Mouse (Mus musculus) NIH3T3 (cell line): ENCODE measurements at regions not wholly inside any gene's neighbourhood (a gene's known extent, or its start where the extent isn't known, plus 50 kb on each side); places are given as distances from the start of the nearest gene placed in this dataset.

Experiments
- DNase-seq: peaks from one replicate; pipeline ENCODE4 v3.0.0-alpha.2; 2012; ENCODE audit warnings: low read depth

- DNase-seq: no peak
Observed at GRCm38 (mm10) chr17:89592826-89593225, 317.4 kb downstream of the Gm10184 start.

GRCm38 (mm10) chr17:89559506-89559905 is 350.7 kb downstream of the Gm10184 start:
- peak; percentile 1 for DNase-seq

- DNase-seq: no peak
Observed at GRCm38 (mm10) chr17:89554754-89555153, 354.3 kb upstream of the Fshr start.

- DNase-seq: no peak
Observed at GRCm38 (mm10) chr17:89553597-89553996, 353.1 kb upstream of the Fshr start.

- DNase-seq: no peak
Observed at GRCm38 (mm10) chr17:89550758-89551157, 350.3 kb upstream of the Fshr start.

- DNase-seq: no peak
Observed at GRCm38 (mm10) chr17:89521912-89522311, 321.4 kb upstream of the Fshr start.

GRCm38 (mm10) chr17:89519413-89519812 is 318.9 kb upstream of the Fshr start:
- no peak for DNase-seq

GRCm38 (mm10) chr17:89505288-89505687 is 304.8 kb upstream of the Fshr start:
- no peak for DNase-seq

GRCm38 (mm10) chr17:89493547-89493946 is 293.1 kb upstream of the Fshr start:
- no peak for DNase-seq

- no peak for DNase-seq
Observed at GRCm38 (mm10) chr17:89466486-89466885, 266.0 kb upstream of the Fshr start.

GRCm38 (mm10) chr17:89465883-89466282 is 265.4 kb upstream of the Fshr start:
- DNase-seq: no peak

GRCm38 (mm10) chr17:89460438-89460837 is 260.0 kb upstream of the Fshr start:
- no peak for DNase-seq

GRCm38 (mm10) chr17:89454301-89454700 is 253.8 kb upstream of the Fshr start:
- peak; percentile 30 for DNase-seq

GRCm38 (mm10) chr17:89450724-89451123 is 250.2 kb upstream of the Fshr start:
- DNase-seq: peak; percentile 91

- no peak for DNase-seq
Observed at GRCm38 (mm10) chr17:89449391-89449790, 248.9 kb upstream of the Fshr start.

- no peak for DNase-seq
Observed at GRCm38 (mm10) chr17:89434288-89434687, 233.8 kb upstream of the Fshr start.

GRCm38 (mm10) chr17:89410026-89410425 is 209.6 kb upstream of the Fshr start:
- DNase-seq: no peak

GRCm38 (mm10) chr17:89405589-89405988 is 205.1 kb upstream of the Fshr start:
- no peak for DNase-seq

GRCm38 (mm10) chr17:89357241-89357640 is 156.8 kb upstream of the Fshr start:
- DNase-seq: no peak

- no peak for DNase-seq
Observed at GRCm38 (mm10) chr17:89340497-89341205, 140.2 kb upstream of the Fshr start.

- no peak for DNase-seq
Observed at GRCm38 (mm10) chr17:89319602-89320288, 119.3 kb upstream of the Fshr start.

- no peak for DNase-seq
Observed at GRCm38 (mm10) chr17:89318356-89318755, 117.9 kb upstream of the Fshr start.

- no peak for DNase-seq
Observed at GRCm38 (mm10) chr17:89311133-89311532, 110.7 kb upstream of the Fshr start.

- no peak for DNase-seq
Observed at GRCm38 (mm10) chr17:89301325-89301724, 100.8 kb upstream of the Fshr start.
